Mouse (Mus musculus): ENCODE results near the gene Csf2.

DNA sequence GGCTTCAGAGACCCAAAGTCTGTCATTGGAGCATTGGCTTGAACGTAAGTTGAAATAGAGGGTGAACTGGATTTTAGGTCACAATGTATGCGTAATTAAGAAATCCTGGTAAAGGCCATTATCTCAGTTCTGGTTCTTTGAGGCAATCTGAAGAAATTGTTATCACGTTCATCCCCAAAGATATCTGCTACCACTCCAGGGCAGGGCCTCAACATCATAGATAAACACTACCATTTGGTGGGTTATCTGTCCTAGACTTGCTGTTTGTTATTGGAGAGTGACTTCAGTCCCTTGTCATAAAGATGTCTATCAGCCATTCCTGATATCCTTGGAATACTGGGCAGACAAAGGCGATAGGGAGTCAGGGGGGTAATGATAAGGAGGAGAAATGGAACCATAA, 46.5 kb upstream of the Csf2 start:
- TF ChIP-seq POLR2A (IDR thresholded peaks at IDR 0.05; ENCODE audit: control insufficient read depth, low read depth, low read length) (no peak), CTCF (IDR thresholded peaks at IDR 0.05; ENCODE audit: control insufficient read depth, insufficient read depth, insufficient replicate concordance, low read depth, low read length) (no peak)
